Mouse (Mus musculus) liver, embryonic 13.5 days (tissue): ENCODE data around the gene Cstl1. TPM values are rescaled to one million over a fixed set of nuclear protein-coding genes. Genes with fewer than 3 reads are reported as not detected.
"Not testable (repeated sequence)": the region's sequence is repeated elsewhere in the genome, so short reads cannot be mapped to it uniquely, and the experiment has no call there.

Experiments used
- ATAC-seq: fragments of 200-750 bp; cut with Nextera tagmentation; 2 replicates; pipeline ENCODE4 v1.8.0; 2017; ENCODE audit warnings: low read depth, mild to moderate bottlenecking, moderate number of reproducible peaks, moderate library complexity
- DNase-seq: peaks from one replicate; pipeline ENCODE4 v3.0.0; 2022
- H3K27ac ChIP-seq: fragments of 300-500 bp; sonication (generic); 2 replicates; pipeline ENCODE4 v1.5.1; 2015; ENCODE audit warnings: moderate library complexity, mild to moderate bottlenecking, inconsistent platforms
- H3K27me3 ChIP-seq: fragments of 300-500 bp; sonication (generic); 2 replicates; pipeline ENCODE4 v1.6.1; 2015; ENCODE audit warnings: mild to moderate bottlenecking, inconsistent platforms
- H3K36me3 ChIP-seq: fragments of 300-500 bp; sonication (generic); 2 replicates; pipeline ENCODE4 v1.6.1; 2015; ENCODE audit warnings: mild to moderate bottlenecking, inconsistent platforms
- H3K4me1 ChIP-seq: fragments of 300-500 bp; sonication (generic); replicated peaks from 2 replicates; pipeline ENCODE4 v1.6.1; 2015; ENCODE audit warnings: inconsistent platforms
- H3K4me2 ChIP-seq: fragments of 300-500 bp; sonication (generic); 2 replicates; pipeline ENCODE4 v1.6.1; 2015; ENCODE audit warnings: inconsistent platforms, mild to moderate bottlenecking, moderate library complexity
- H3K4me3 ChIP-seq: fragments of 300-500 bp; sonication (generic); replicated peaks from 2 replicates; pipeline ENCODE4 v1.5.1; 2015; ENCODE audit warnings: mild to moderate bottlenecking, inconsistent platforms
- H3K9ac ChIP-seq: fragments of 300-500 bp; sonication (generic); 2 replicates; pipeline ENCODE4 v1.6.1; 2015; ENCODE audit warnings: mild to moderate bottlenecking, inconsistent platforms
- H3K9me3 ChIP-seq: fragments of 300-500 bp; sonication (generic); replicated peaks from 2 replicates; pipeline ENCODE4 v1.6.1; 2016; ENCODE audit warnings: inconsistent platforms
- WGBS: fragments of 180-500 bp; shearing (Covaris S2); methylation state at CpG from one replicate; pipeline ENCODE4 v1.1.7; 2015; ENCODE audit not compliant: insufficient replicate concordance; 5-methylcytosine and 5-hydroxymethylcytosine counted together
- polyA plus RNA-seq: library from polyadenylated mRNA; unstranded; fragments of >200 nt; fragmentation: Nextera tagmentation; extraction: Ambion mirVana; gene quantifications from 2 replicates; pipeline ENCODE4 v1.2.1, GENCODE M21; 2015

The Cstl1 gene
- polyA plus RNA-seq, 1 experiment from 2014 or later, result not detected

GRCm38 (mm10) chr2:148751893-148752813 is 2.0 kb downstream of the Cstl1 start:
- H3K27ac ChIP-seq, result no peak overlapping the region
- H3K4me3 ChIP-seq, result peak overlapping the region; percentile 30; the same call in 1 of the 2 replicates
- 0 out of 2 replicates have a peak, but pooled peaks cover 2% of the 10 kb centered on the region for H3K4me1 ChIP-seq
- H3K9ac ChIP-seq, result no peak overlapping the region
- ATAC-seq, result peak; percentile 48; the same call in 1 of the 2 replicates
- no peaks in the 10 kb centered on the region for H3K27me3 ChIP-seq
- H3K9me3 ChIP-seq, result no peaks in the 10 kb centered on the region
- DNase-seq, result peak; percentile 55
- no peaks in the 10 kb centered on the region for H3K36me3 ChIP-seq
- peak overlapping the region; percentile 60 for H3K4me2 ChIP-seq
- WGBS, result 14% methylated on average over 15 of the region's 15 CpGs

GRCm38 (mm10) chr2:148754310-148754846 is 4.2 kb downstream of the Cstl1 start:
- no peak overlapping the region for H3K27ac ChIP-seq
- H3K4me2 ChIP-seq, result no peak overlapping the region
- no peak overlapping the region for H3K4me3 ChIP-seq
- H3K9ac ChIP-seq, result no peak overlapping the region
- 0 out of 2 replicates have a peak, but pooled peaks cover 2% of the 10 kb centered on the region for H3K4me1 ChIP-seq
- no peaks in the 10 kb centered on the region for H3K27me3 ChIP-seq
- DNase-seq, result no peak
- no peaks in the 10 kb centered on the region for H3K36me3 ChIP-seq
- no peaks in the 10 kb centered on the region for H3K9me3 ChIP-seq
- ATAC-seq, result no peak
- WGBS, result 33% methylated on average over 1 of the region's 1 CpGs

- Histone ChIP-seq H3K9ac (no peak overlapping the region), H3K36me3 (no peaks in the 10 kb centered on the region), H3K9me3 (no peaks in the 10 kb centered on the region), H3K27ac (no peak overlapping the region), H3K4me1 (no peaks in the 10 kb centered on the region), H3K4me3 (no peak overlapping the region), H3K4me2 (no peak overlapping the region), H3K27me3 (no peaks in the 10 kb centered on the region)
- WGBS, result 96% methylated on average over 1 of the region's 1 CpGs
- ATAC-seq (no peak), DNase-seq (no peak)
Observed at GRCm38 (mm10) chr2:148763648-148764388, 13.7 kb downstream of the Cstl1 start.

- not testable (repeated sequence) for H3K27me3 ChIP-seq, H3K27ac ChIP-seq, H3K4me3 ChIP-seq, H3K9me3 ChIP-seq, H3K4me1 ChIP-seq, H3K4me2 ChIP-seq, DNase-seq, H3K9ac ChIP-seq, ATAC-seq, H3K36me3 ChIP-seq
- 71% methylated on average over 4 of the region's 4 CpGs for WGBS
Observed at GRCm38 (mm10) chr2:148771397-148771796, 21.2 kb downstream of the Cstl1 start, which contains the start of gene Cst11. Gene Cst11, minus strand, starts transcription at chr2:148771497.

- Histone ChIP-seq H3K27me3 (no peaks in the 10 kb centered on the region), H3K4me3 (no peak within 1 kb of the TSS), H3K36me3 (no peaks in the 10 kb centered on the region), H3K9ac (no peak within 1 kb of the TSS), H3K4me2 (no peak within 1 kb of the TSS), H3K4me1 (no peaks in the 10 kb centered on the region), H3K27ac (no peak within 1 kb of the TSS), H3K9me3 (no peaks in the 10 kb centered on the region)
- ATAC-seq (no peak), DNase-seq (no peak)
- WGBS, result 14% methylated on average over 1 of the region's 1 CpGs
Observed at GRCm38 (mm10) chr2:148781709-148782108, 31.6 kb downstream of the Cstl1 start, which contains the start of gene 8030411F24Rik. Gene 8030411F24Rik, plus strand, starts transcription at chr2:148782009.

GRCm38 (mm10) chr2:148789142-148789541 is 39.0 kb downstream of the Cstl1 start, which contains the start of gene Cst12:
Gene Cst12, plus strand, starts transcription at chr2:148789361.
- no peak for ATAC-seq
- Histone ChIP-seq H3K36me3 (no peaks in the 10 kb centered on the region), H3K9ac (no peak within 1 kb of the TSS), H3K27ac (no peak within 1 kb of the TSS), H3K27me3 (no peaks in the 10 kb centered on the region), H3K4me2 (no peak within 1 kb of the TSS), H3K4me1 (no peaks in the 10 kb centered on the region), H3K9me3 (no peaks in the 10 kb centered on the region), H3K4me3 (no peak within 1 kb of the TSS)
- no peak for DNase-seq
- 72% methylated on average over 6 of the region's 6 CpGs for WGBS

- Histone ChIP-seq H3K4me1 (no peaks in the 10 kb centered on the region), H3K4me2 (no peak within 1 kb of the TSS), H3K36me3 (no peaks in the 10 kb centered on the region), H3K27me3 (no peaks in the 10 kb centered on the region), H3K9me3 (no peaks in the 10 kb centered on the region), H3K4me3 (no peak within 1 kb of the TSS), H3K27ac (no peak within 1 kb of the TSS), H3K9ac (no peak within 1 kb of the TSS)
- ATAC-seq (no peak), DNase-seq (no peak)
- WGBS, result 44% methylated on average over 1 of the region's 1 CpGs
Observed at GRCm38 (mm10) chr2:148798485-148798884, 48.3 kb downstream of the Cstl1 start, which contains the start of gene Cst8. Gene Cst8, plus strand, starts transcription at chr2:148798785.

- DNase-seq, result no peak
Observed at GRCm38 (mm10) chr2:148801491-148801921, 51.3 kb downstream of the Cstl1 start.

More at GRCm38 (mm10) chr2:148801491-148801921, 51.3 kb downstream of the Cstl1 start:
- no peaks in the 10 kb centered on the region for H3K9me3 ChIP-seq
- peak; percentile 45; the same call in 1 of the 2 replicates for ATAC-seq
- no peak overlapping the region for H3K27ac ChIP-seq
- H3K9ac ChIP-seq, result no peak overlapping the region
- WGBS, result 28% methylated on average over 3 of the region's 3 CpGs
- H3K4me1 ChIP-seq, result no peaks in the 10 kb centered on the region
- H3K4me2 ChIP-seq, result no peak overlapping the region
- no peaks in the 10 kb centered on the region for H3K36me3 ChIP-seq
- H3K4me3 ChIP-seq, result no peak overlapping the region
- no peaks in the 10 kb centered on the region for H3K27me3 ChIP-seq

Other genes with a start within 250 kb of the Cstl1 start
- gene Nxt1, start 77.8 kb upstream of the Cstl1 start, polyA plus RNA-seq, result 64.2 and 70.5 TPM in 2 replicates
- gene Gzf1, start 69.3 kb upstream of the Cstl1 start, polyA plus RNA-seq, result 7.3 and 9.2 TPM in 2 replicates
- gene Napb, start 17.9 kb upstream of the Cstl1 start, polyA plus RNA-seq, result 0.36 and 0.39 TPM in 2 replicates
- not detected in 2 replicates for gene Cst11, start 21.1 kb downstream of the Cstl1 start, polyA plus RNA-seq
- gene 8030411F24Rik, start 31.7 kb downstream of the Cstl1 start, polyA plus RNA-seq, result not detected in 2 replicates
- gene Cst12, start 39.0 kb downstream of the Cstl1 start, polyA plus RNA-seq, result not detected in 2 replicates
- gene Cst8, start 48.4 kb downstream of the Cstl1 start, polyA plus RNA-seq, result not detected in 2 replicates
- not detected in 2 replicates for gene Cst13, start 69.7 kb downstream of the Cstl1 start, polyA plus RNA-seq
- gene Cst9, start 84.8 kb downstream of the Cstl1 start, polyA plus RNA-seq, result 0.28 and 0.40 TPM in 2 replicates
- not detected in 2 replicates for gene 9230104L09Rik, start 114.7 kb downstream of the Cstl1 start, polyA plus RNA-seq
- gene Cst3, start 125.3 kb downstream of the Cstl1 start, polyA plus RNA-seq, result 128 and 144 TPM in 2 replicates